In genomic region chr1:138619996-138620461, GRCm38 (mm10) we compare ENCODE assay signal across 8 mouse cellular contexts. TPM values are rescaled to one million over a fixed set of nuclear protein-coding genes. Genes with fewer than 3 reads are reported as not detected.
DNase-seq lines count a peak whose midpoint lies in the region; ATAC-seq and TF ChIP-seq lines count a peak whose summit lies in the region.

Gene Nek7 (minus strand): TSS chr1:138620141.

- H3K9me3 ChIP-seq in ES-Bruce4 (replicated peaks; ENCODE audit: control insufficient read depth, insufficient read depth, low read length, poor library complexity, severe bottlenecking): no peaks in the 10 kb centered on the region
- no peaks in the 10 kb centered on the region for H3K9me3 ChIP-seq in forebrain, embryonic 10.5 days
- no peaks in the 10 kb centered on the region for H3K9me3 ChIP-seq in liver, embryonic 15.5 days (replicated peaks)
- no peaks in the 10 kb centered on the region for H3K9me3 ChIP-seq in neural tube, embryonic 12.5 days

- no peak for TF ChIP-seq POLR2A in ES-Bruce4 (IDR thresholded peaks at IDR 0.05; ENCODE audit: insufficient read depth, low read length)

- no peak for ATAC-seq in liver, embryonic 15.5 days (ENCODE audit: insufficient read depth)
- ATAC-seq in neural tube, embryonic 12.5 days (ENCODE audit: low FRiP score, low read depth): no peak

- no peaks in the 10 kb centered on the region for H3K36me3 ChIP-seq in ES-Bruce4 (ENCODE audit: control insufficient read depth, insufficient read depth, low read length, poor library complexity, severe bottlenecking)
- H3K36me3 ChIP-seq in forebrain, embryonic 10.5 days (replicated peaks): no peaks in the 10 kb centered on the region
- H3K36me3 ChIP-seq in liver, embryonic 15.5 days (replicated peaks): no peaks in the 10 kb centered on the region
- no peaks in the 10 kb centered on the region for H3K36me3 ChIP-seq in neural tube, embryonic 12.5 days

- 3% methylated on average over 11 of the region's 11 CpGs for WGBS in forebrain, embryonic 10.5 days
- 2% methylated on average over 11 of the region's 11 CpGs for WGBS in liver, embryonic 15.5 days (ENCODE audit: insufficient replicate concordance)
- 4% methylated on average over 11 of the region's 11 CpGs for WGBS in neural tube, embryonic 12.5 days

- H3K27ac ChIP-seq in ES-Bruce4 (ENCODE audit: insufficient read depth, low read length): no peak within 1 kb of the TSS
- peak within 1 kb of the TSS; percentile 97 for H3K27ac ChIP-seq in forebrain, embryonic 10.5 days
- peak within 1 kb of the TSS; percentile 98 for H3K27ac ChIP-seq in liver, embryonic 15.5 days (replicated peaks)
- peak within 1 kb of the TSS; percentile 64; the same call in 1 of the 2 replicates for H3K27ac ChIP-seq in neural tube, embryonic 12.5 days

- no peaks in the 10 kb centered on the region for H3K27me3 ChIP-seq in ES-Bruce4 (ENCODE audit: control insufficient read depth, insufficient read depth, low read length, poor library complexity, severe bottlenecking)
- H3K27me3 ChIP-seq in forebrain, embryonic 10.5 days (ENCODE audit: poor library complexity, severe bottlenecking): no peaks in the 10 kb centered on the region
- no peaks in the 10 kb centered on the region for H3K27me3 ChIP-seq in liver, embryonic 15.5 days
- H3K27me3 ChIP-seq in neural tube, embryonic 12.5 days (replicated peaks): no peaks in the 10 kb centered on the region

- intact Hi-C loops in heart, postnatal 10 days (cut with DNase I): loop anchor here (2.0 to 5.0 kb wide), 4 partner anchors 43 to 293 kb away; no protein-coding TSS in a partner anchor

- H3K4me1 ChIP-seq in ES-Bruce4 (ENCODE audit: control insufficient read depth, insufficient read depth, low read length): no peaks in the 10 kb centered on the region
- peaks cover 29% of the 10 kb centered on the region for H3K4me1 ChIP-seq in forebrain, embryonic 10.5 days
- peaks cover 26% of the 10 kb centered on the region for H3K4me1 ChIP-seq in liver, embryonic 15.5 days (replicated peaks)
- H3K4me1 ChIP-seq in neural tube, embryonic 12.5 days: peaks cover 3% of the 10 kb centered on the region; the same call in 1 of the 2 replicates

- DNase-seq in adrenal gland, postnatal 10 days: peak; percentile 54
- peak; percentile 38 for DNase-seq in forebrain, embryonic 10.5 days (ENCODE audit: extremely low spot score, low spot score)
- peak; percentile 64 to 72 for DNase-seq in heart, postnatal 10 days
- DNase-seq in kidney, postnatal 25 days: peak; percentile 63 to 80
- no peak for DNase-seq in frontal cortex, postnatal 25 days (ENCODE audit: low spot score in 2 of 2)

- peak within 1 kb of the TSS; percentile 94 for H3K4me3 ChIP-seq in ES-Bruce4 (ENCODE audit: low read depth, low read length)
- H3K4me3 ChIP-seq in forebrain, embryonic 10.5 days: peak within 1 kb of the TSS; percentile 94
- peak within 1 kb of the TSS; percentile 96 for H3K4me3 ChIP-seq in liver, embryonic 15.5 days (replicated peaks)
- H3K4me3 ChIP-seq in neural tube, embryonic 12.5 days: peak within 1 kb of the TSS; percentile 91

- no peak for TF ChIP-seq EP300 in ES-Bruce4 (IDR thresholded peaks at IDR 0.05; ENCODE audit: insufficient read depth, low read depth, low read length)

- peak within 1 kb of the TSS; percentile 89 for H3K9ac ChIP-seq in ES-Bruce4 (ENCODE audit: low read depth, poor library complexity, severe bottlenecking)
- peak within 1 kb of the TSS; percentile 97 for H3K9ac ChIP-seq in liver, embryonic 15.5 days
- peak within 1 kb of the TSS; percentile 76 for H3K9ac ChIP-seq in neural tube, embryonic 12.5 days

- TF ChIP-seq CTCF in ES-Bruce4 (IDR thresholded peaks at IDR 0.05; ENCODE audit: low read depth, low read length): no peak

- H3K4me2 ChIP-seq in liver, embryonic 15.5 days: peak within 1 kb of the TSS; percentile 93
- H3K4me2 ChIP-seq in neural tube, embryonic 12.5 days (replicated peaks): peak within 1 kb of the TSS; percentile 77

RNA-seq across cellular contexts. Expression of gene Nek7, which starts in this region (rescaled TPM):
- polyA plus RNA-seq in ES-Bruce4 (2011; ENCODE audit: insufficient read depth, insufficient read length, low read depth, missing spikeins): 29.6 and 30.6 TPM in 2 replicates
- 10 to 100 TPM; 44.1 to 45.6 TPM for total RNA-seq in adrenal gland, postnatal 10 days (2021)
- polyA plus RNA-seq in forebrain, embryonic 10.5 days (2016; fragmentation: Nextera tagmentation; extraction: Ambion mirVana): 20.6 and 22.0 TPM in 2 replicates
- 10 to 100 TPM; 62.1 to 63.5 TPM for total RNA-seq in heart, postnatal 10 days (2021)
- polyA plus RNA-seq in liver, embryonic 15.5 days (2015; fragmentation: Nextera tagmentation; extraction: Ambion mirVana): 14.7 and 16.0 TPM in 2 replicates
- 17.2 and 17.6 TPM in 2 replicates for polyA plus RNA-seq in neural tube, embryonic 12.5 days (2016; fragmentation: Nextera tagmentation; extraction: Ambion mirVana)

Comparison
In these comparisons a context has a peak if more than half of its experiments do, and no peak if none do; other contexts are left out.
1. DNase-seq: peak in adrenal gland, postnatal 10 days (single experiment), forebrain, embryonic 10.5 days (single experiment), heart, postnatal 10 days (2 of 2) and kidney, postnatal 25 days (2 of 2); none in frontal cortex, postnatal 25 days (0 of 2).
2. Peak in every context shown above with its lines, with median percentiles within 50 percentile points of each other: H3K4me3 ChIP-seq and H3K9ac ChIP-seq.